Mouse (Mus musculus): ENCODE measurements around the gene Slc38a11.

Slc38a11 gene

DNA sequence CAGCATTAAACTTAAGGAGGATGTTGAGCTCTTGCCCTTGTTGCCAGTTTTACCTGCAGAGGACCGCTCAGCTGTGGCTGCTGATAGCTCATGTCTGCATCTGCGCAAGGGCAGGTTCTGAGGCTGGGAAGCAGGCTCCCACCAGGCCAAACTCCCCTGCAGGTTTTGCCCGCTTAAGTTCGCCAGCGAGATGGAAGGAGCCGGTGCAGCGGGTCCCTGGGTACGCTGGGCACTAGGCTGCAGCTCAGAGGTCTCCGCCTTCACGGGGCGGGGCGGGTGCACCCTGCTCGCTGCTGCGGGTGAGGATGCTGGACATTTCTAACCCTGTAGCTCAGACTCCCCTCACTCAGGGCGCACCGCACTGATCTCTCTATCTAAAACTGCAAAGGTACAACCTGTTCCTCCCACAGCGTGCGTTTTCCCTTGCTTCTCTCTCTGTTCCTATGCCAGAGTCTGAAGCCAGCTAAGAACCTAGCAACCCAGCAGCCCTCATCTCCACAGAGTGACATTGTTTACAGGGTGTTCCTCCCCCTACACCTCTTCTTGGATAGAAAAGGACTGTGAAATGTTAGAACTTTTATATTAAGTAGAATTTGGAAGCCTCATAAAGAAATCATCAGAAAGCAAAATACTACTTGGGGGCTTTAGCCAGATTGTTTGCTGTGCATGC lies at the start of gene Slc38a11:
Slc38a11 (minus strand) TSS at position 207 of the 670 bp plus-strand sequence.
- DNase-seq = peak; percentile 27

- no peak for DNase-seq
Measured at GRCm38 (mm10) chr2:65407110-65407509, 43.3 kb upstream of the Slc38a11 start.

DNA sequence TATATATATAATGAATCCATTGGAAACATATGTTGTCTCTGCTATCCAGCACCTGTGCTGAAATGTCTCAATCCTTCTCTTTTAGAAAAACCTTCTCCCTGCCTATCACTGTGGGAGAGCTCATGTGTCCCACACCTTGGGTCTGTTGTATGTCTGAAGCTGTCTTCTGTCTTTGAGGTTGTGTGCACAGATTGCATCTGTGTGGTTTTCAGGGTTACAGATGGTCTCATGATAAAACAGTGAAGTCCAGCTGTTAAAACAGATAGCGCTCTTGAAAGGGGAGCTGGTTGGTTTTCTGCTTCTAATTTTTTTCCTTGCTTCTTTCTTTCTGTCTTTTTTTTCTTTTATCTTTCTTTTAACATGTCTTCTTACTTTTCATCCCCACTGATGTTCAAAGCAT lies 41.6 kb upstream of the Slc38a11 start:
- no peak for DNase-seq

GRCm38 (mm10) chr2:65402001-65402400 lies 38.2 kb upstream of the Slc38a11 start:
- no peak for DNase-seq

- DNase-seq = no peak
Measured at GRCm38 (mm10) chr2:65399938-65400337, 36.1 kb upstream of the Slc38a11 start.

DNA sequence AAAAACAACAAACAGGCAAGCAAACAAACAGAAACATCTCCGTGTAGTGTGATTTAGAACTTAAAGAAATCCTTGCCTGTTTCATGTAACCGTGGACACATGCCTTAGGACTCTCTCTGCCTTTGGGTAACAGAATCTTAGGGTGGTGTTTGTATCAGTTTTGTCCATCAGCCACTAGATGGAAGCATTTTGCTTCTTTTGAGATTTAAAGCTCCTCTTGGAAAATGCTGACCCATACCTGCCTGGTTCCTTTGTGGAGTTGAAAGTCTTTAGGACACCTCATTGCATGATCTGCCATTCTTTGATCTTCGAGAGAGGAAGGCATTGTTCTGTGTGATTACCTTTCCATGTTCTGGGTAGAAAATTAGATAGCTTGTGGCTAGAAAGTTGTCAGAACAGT lies 32.3 kb upstream of the Slc38a11 start:
- no peak for DNase-seq

DNA sequence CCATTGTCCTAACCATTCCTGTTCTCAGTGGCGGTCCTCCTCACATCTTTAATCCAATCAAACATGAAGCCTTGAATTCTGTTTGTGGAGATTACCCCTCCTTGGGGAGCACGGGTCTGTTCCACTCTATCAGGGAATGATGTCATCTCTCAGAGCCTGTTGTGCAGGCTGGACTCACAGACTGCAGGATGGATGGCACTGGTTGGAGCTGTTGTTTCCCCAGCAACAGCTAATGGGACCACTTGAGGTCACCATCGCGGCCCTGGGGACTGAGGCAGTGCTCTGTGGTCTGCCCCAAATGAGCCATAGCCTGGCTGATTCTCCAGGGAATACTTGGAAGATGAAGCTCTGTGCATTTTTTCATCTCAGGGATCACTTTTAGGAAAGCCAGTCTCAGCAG lies 29.2 kb upstream of the Slc38a11 start:
- no peak for DNase-seq

GRCm38 (mm10) chr2:65391322-65391721 lies 27.5 kb upstream of the Slc38a11 start:
- peak; percentile 30 for DNase-seq

GRCm38 (mm10) chr2:65384815-65385214 lies 21.0 kb upstream of the Slc38a11 start:
- no peak for DNase-seq

DNA sequence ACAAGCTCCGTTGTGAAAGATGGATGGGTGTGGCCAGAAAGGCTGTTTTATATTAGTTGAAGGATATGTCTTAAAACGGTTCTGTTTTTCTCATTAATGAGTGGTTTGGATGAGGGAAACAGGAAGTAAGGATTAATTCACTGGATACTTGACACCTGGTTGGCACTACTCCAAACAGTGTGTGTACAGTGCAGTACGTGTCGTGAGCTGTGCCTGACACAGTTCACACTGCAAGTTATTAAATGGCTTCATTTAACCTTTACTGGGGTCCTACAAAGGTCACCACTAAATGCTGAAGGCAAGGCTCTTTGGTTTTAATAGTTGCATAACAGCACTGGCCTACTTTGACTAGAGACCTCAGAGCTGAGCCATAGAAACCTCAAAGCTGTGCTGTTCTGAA lies 18.7 kb upstream of the Slc38a11 start:
- no peak for DNase-seq

GRCm38 (mm10) chr2:65378425-65378824 lies 14.6 kb upstream of the Slc38a11 start:
- no peak for DNase-seq

GRCm38 (mm10) chr2:65374410-65374809 lies 10.6 kb upstream of the Slc38a11 start:
- DNase-seq = no peak

DNA sequence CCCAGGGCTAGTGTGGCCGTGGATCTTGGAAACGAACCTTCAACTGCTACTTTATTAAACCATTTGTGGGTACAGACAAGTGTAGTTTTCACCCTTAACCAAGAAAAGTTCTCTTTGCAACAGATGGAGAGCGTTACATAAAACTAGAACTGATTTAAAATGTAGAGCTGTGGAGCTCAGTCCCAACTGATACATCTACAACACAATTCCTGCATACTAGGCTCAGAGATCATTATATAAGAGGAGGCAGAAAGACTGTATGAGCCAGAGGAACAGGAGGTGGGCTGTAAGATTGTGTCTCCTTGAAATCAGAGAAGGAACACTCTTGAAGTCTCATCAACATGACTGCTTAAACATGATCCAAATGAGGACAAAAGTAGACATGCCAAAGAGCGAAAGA lies 9.2 kb upstream of the Slc38a11 start:
- no peak for DNase-seq

- no peak for DNase-seq
Measured at GRCm38 (mm10) chr2:65360736-65361475, 2.9 kb downstream of the Slc38a11 start.

- no peak for DNase-seq
Measured at GRCm38 (mm10) chr2:65347367-65347766, 16.5 kb downstream of the Slc38a11 start.

GRCm38 (mm10) chr2:65346915-65347314 lies 16.9 kb downstream of the Slc38a11 start:
- DNase-seq = no peak

DNA sequence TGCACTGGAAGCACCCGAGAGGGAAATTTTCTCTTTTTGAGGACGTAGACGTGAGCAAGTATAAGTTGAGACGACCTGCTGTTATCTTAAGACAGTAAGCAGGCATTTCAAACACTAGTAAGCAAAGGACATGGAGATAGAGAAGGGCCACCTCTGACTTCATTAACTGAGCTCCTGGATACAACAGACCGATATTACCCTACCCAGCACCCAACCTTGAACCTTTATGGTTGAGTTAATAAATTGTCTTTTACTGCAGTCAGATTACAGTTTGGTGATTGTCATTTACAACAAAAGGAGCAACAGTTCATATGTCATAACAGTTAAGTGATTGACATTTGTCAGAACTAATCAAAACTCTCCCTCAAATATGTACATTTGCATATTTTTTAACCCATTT lies 17.8 kb downstream of the Slc38a11 start:
- DNase-seq = no peak

- peak; percentile 72 for DNase-seq
Measured at GRCm38 (mm10) chr2:65342057-65342456, 21.8 kb downstream of the Slc38a11 start.

- DNase-seq = peak; percentile 70
Measured at GRCm38 (mm10) chr2:65340839-65341238, 23.0 kb downstream of the Slc38a11 start.

GRCm38 (mm10) chr2:65337378-65338140 lies 26.3 kb downstream of the Slc38a11 start:
- peak; percentile 54 for DNase-seq

DNA sequence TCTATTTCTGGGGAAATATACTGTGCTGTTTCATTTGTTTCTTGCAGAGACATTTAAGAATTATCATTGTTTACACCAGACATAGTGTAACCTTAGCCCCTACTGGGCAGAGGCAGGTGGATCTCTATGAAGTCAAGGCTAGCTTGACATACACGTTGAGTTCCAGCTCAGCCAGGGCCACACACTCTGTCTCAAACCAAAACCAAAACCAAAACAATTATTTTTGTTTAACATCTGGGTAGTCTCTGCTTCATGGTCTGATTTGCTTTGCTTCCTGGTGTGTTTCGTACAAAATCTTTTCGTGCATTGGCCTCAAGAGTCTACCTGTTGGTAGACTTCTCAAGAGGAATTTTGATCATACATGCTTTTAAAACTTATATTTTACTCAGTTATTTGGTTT lies 27.2 kb downstream of the Slc38a11 start:
- no peak for DNase-seq

DNA sequence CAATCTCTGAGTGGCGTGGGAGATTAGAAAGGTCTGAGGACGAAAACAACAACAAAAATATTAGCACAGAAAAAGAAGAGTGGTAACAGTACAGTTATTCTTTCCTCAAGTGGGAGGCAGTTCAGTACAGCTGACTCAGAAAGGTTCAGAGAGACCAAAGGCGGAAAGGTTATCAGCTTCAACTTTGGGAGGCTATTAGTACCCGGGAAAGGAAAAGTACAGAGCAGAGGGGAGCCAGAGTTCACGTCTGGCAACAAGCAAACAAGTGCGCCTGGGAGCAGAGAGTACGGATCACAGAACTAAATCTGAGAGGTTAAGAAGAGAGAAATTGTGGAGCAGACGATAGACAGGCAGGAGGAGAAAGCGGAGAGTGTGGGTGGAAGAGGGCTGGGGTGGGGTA lies 29.7 kb downstream of the Slc38a11 start:
- no peak for DNase-seq

DNA sequence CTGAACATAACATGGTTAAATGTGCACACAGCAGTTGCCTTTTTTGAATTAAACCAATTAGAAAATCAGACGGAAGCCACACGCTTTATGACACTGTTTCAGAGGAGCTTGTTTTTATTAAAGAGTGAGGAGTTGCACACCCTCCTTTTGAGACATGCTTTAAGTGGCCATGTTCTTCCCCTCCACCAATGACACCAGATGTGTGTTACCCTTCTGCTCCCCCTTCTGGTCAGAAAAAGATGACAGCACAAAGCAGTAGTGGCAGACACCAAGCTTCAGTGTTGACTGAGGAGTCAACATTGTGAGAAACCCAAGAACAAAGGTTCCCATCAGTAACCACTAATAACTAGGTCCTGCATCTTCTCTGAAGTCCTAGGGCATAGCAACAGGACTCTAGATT lies 32.5 kb downstream of the Slc38a11 start:
- peak; percentile 81 for DNase-seq

Measured in thymus, postnatal 14 days (tissue).